ENCODE assay signal across 21 mouse cellular contexts in the genomic region with DNA sequence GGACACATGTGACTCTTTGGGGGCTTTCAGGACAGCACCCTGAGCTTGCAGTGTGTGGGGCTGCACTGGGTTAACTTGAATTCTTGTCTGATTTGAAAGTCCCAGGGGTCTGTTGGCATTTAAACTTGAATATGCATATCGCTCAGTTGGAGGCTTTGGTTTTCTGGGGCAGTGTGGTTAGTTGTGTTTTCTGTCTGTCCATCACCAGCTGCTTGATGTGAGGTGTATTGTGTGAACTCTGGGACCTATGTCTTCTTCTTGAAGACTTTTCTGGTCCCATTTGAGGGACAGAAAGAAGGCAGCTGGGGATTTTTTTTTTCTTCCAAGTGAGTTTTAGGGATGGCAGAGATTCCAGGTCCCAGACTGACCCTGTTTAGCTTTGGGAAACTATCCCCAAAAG. TPM values are rescaled to one million over a fixed set of nuclear protein-coding genes. Genes with fewer than 3 reads are reported as not detected.
DNase-seq lines count a peak whose midpoint lies in the region; ATAC-seq lines count a peak whose summit lies in the region.
"Had no signal": no experiment of that assay in that cellular context is flagged by ENCODE, and none has a peak within 500 bp of the region (broad histone marks: within the 10 kb centered on the region; RNA-seq: fewer than 3 reads in every experiment).

No protein-coding gene starts in this region.

- H3K27me3 ChIP-seq in hindbrain, embryonic 10.5 days (ENCODE audit: insufficient read depth, poor library complexity, severe bottlenecking), result peaks cover 26% of the 10 kb centered on the region
- H3K27me3 ChIP-seq in hindbrain, embryonic 13.5 days, result 0 out of 2 replicates have a peak, but pooled peaks cover 3% of the 10 kb centered on the region
- peaks cover 8% of the 10 kb centered on the region; the same call in 1 of the 2 replicates for H3K27me3 ChIP-seq in limb, embryonic 11.5 days (ENCODE audit: control insufficient read depth, insufficient read depth, low read length)
- H3K27me3 ChIP-seq in limb, embryonic 10.5 days (ENCODE audit: low read depth, poor library complexity, severe bottlenecking), result peaks cover 29% of the 10 kb centered on the region
- H3K27me3 ChIP-seq in midbrain, embryonic 12.5 days, result peaks cover 12% of the 10 kb centered on the region
- no peaks in the 10 kb centered on the region for H3K27me3 ChIP-seq in midbrain, embryonic 13.5 days
- H3K27me3 ChIP-seq: embryonic facial prominence, embryonic 15.5 days had no signal

- H3K4me1 ChIP-seq in hindbrain, embryonic 10.5 days (replicated peaks), result peaks cover 57% of the 10 kb centered on the region
- H3K4me1 ChIP-seq in hindbrain, embryonic 13.5 days (replicated peaks), result peaks cover 29% of the 10 kb centered on the region
- H3K4me1 ChIP-seq in limb, embryonic 11.5 days (ENCODE audit: control insufficient read depth, insufficient read depth, low read length), result no peaks in the 10 kb centered on the region
- H3K4me1 ChIP-seq in limb, embryonic 10.5 days, result peaks cover 21% of the 10 kb centered on the region
- peaks cover 39% of the 10 kb centered on the region for H3K4me1 ChIP-seq in midbrain, embryonic 12.5 days
- peaks cover 38% of the 10 kb centered on the region for H3K4me1 ChIP-seq in midbrain, embryonic 13.5 days (replicated peaks)

- ATAC-seq in hindbrain, embryonic 13.5 days (ENCODE audit: low FRiP score), result no peak
- no peak for ATAC-seq in limb, embryonic 11.5 days (ENCODE audit: insufficient number of reproducible peaks, low FRiP score, low TSS enrichment, low read depth)
- ATAC-seq in midbrain, embryonic 12.5 days (ENCODE audit: low FRiP score, low read depth), result peak; percentile 1; the same call in 1 of the 2 replicates
- no peak for ATAC-seq in midbrain, embryonic 13.5 days
- ATAC-seq: CD4-positive, CD25-positive, alpha-beta regulatory T cell, adult 4 months; forebrain, embryonic 14.5 days had no signal

- no peaks in the 10 kb centered on the region for H3K9me3 ChIP-seq in hindbrain, embryonic 10.5 days
- H3K9me3 ChIP-seq in hindbrain, embryonic 13.5 days, result no peaks in the 10 kb centered on the region
- no peaks in the 10 kb centered on the region for H3K9me3 ChIP-seq in limb, embryonic 11.5 days (ENCODE audit: control insufficient read depth, low read length)
- no peaks in the 10 kb centered on the region for H3K9me3 ChIP-seq in limb, embryonic 10.5 days (replicated peaks)
- H3K9me3 ChIP-seq in midbrain, embryonic 12.5 days, result no peaks in the 10 kb centered on the region
- no peaks in the 10 kb centered on the region for H3K9me3 ChIP-seq in midbrain, embryonic 13.5 days
- H3K9me3 ChIP-seq: embryonic facial prominence, embryonic 12.5 days; embryonic facial prominence, embryonic 15.5 days had no signal

- no peaks in the 10 kb centered on the region for H3K36me3 ChIP-seq in hindbrain, embryonic 10.5 days
- H3K36me3 ChIP-seq in hindbrain, embryonic 13.5 days, result no peaks in the 10 kb centered on the region
- no peaks in the 10 kb centered on the region for H3K36me3 ChIP-seq in limb, embryonic 11.5 days (ENCODE audit: control insufficient read depth, insufficient read depth, low read length)
- no peaks in the 10 kb centered on the region for H3K36me3 ChIP-seq in limb, embryonic 10.5 days
- H3K36me3 ChIP-seq in midbrain, embryonic 12.5 days, result no peaks in the 10 kb centered on the region
- H3K36me3 ChIP-seq in midbrain, embryonic 13.5 days, result no peaks in the 10 kb centered on the region
- H3K36me3 ChIP-seq: embryonic facial prominence, embryonic 12.5 days; embryonic facial prominence, embryonic 15.5 days had no signal

- no peak overlapping the region; the same call in 1 of the 2 replicates for H3K9ac ChIP-seq in hindbrain, embryonic 13.5 days
- no peak overlapping the region for H3K9ac ChIP-seq in limb, embryonic 11.5 days (ENCODE audit: low read length)
- no peak overlapping the region for H3K9ac ChIP-seq in midbrain, embryonic 12.5 days (replicated peaks)
- 0 out of 2 replicates have a peak overlapping the region, but pooled peaks have one; percentile 46 for H3K9ac ChIP-seq in midbrain, embryonic 13.5 days (replicated peaks)
- H3K9ac ChIP-seq: embryonic facial prominence, embryonic 12.5 days; embryonic facial prominence, embryonic 15.5 days had no signal

- WGBS in hindbrain, embryonic 10.5 days, result 43% methylated on average over 1 of the region's 1 CpGs
- WGBS in hindbrain, embryonic 13.5 days, result 41% methylated on average over 1 of the region's 1 CpGs
- WGBS in limb, embryonic 11.5 days, result 70% methylated on average over 1 of the region's 1 CpGs
- WGBS in limb, embryonic 10.5 days, result 71% methylated on average over 1 of the region's 1 CpGs
- WGBS in midbrain, embryonic 12.5 days, result 39% methylated on average over 1 of the region's 1 CpGs
- 44% methylated on average over 1 of the region's 1 CpGs for WGBS in midbrain, embryonic 13.5 days

- no peak overlapping the region for H3K4me2 ChIP-seq in hindbrain, embryonic 13.5 days
- no peak overlapping the region for H3K4me2 ChIP-seq in limb, embryonic 11.5 days (ENCODE audit: low read depth, severe bottlenecking)
- no peak overlapping the region for H3K4me2 ChIP-seq in midbrain, embryonic 12.5 days (replicated peaks)
- no peak overlapping the region for H3K4me2 ChIP-seq in midbrain, embryonic 13.5 days (replicated peaks)
- H3K4me2 ChIP-seq: embryonic facial prominence, embryonic 12.5 days; embryonic facial prominence, embryonic 15.5 days; heart, embryonic 11.5 days had no signal

- no peak overlapping the region for H3K4me3 ChIP-seq in hindbrain, embryonic 10.5 days
- no peak overlapping the region for H3K4me3 ChIP-seq in hindbrain, embryonic 13.5 days
- no peak overlapping the region for H3K4me3 ChIP-seq in limb, embryonic 11.5 days (ENCODE audit: low read depth, low read length)
- H3K4me3 ChIP-seq in limb, embryonic 10.5 days, result no peak overlapping the region
- H3K4me3 ChIP-seq in midbrain, embryonic 12.5 days, result no peak overlapping the region; the same call in 1 of the 2 replicates
- H3K4me3 ChIP-seq in midbrain, embryonic 13.5 days (replicated peaks), result no peak overlapping the region
- H3K4me3 ChIP-seq: embryonic facial prominence, embryonic 12.5 days; embryonic facial prominence, embryonic 15.5 days; heart, adult 2 months had no signal

- no peak for DNase-seq in hindbrain, embryonic 10.5 days (ENCODE audit: low spot score)
- no peak for DNase-seq in limb, embryonic 11.5 days (ENCODE audit: low spot score)
- DNase-seq in limb, embryonic 10.5 days (ENCODE audit: low spot score), result no peak
- DNase-seq in right cerebral cortex, postnatal 36 days (ENCODE audit: low spot score in 2 of 2), result no peak
- DNase-seq in heart, adult 9 months (ENCODE audit: low spot score in 2 of 2), result no peak
- DNase-seq: adrenal gland, adult 2 months; adrenal gland, postnatal 14 days; cerebellum, adult 11 months; cerebellum, adult 2 months; cerebellum, adult 9-11 months; cerebellum, postnatal 25 days; gastrocnemius, postnatal 25 days; heart, adult 2 months had no signal

- H3K27ac ChIP-seq in hindbrain, embryonic 10.5 days, result peak overlapping the region; percentile 80
- no peak overlapping the region for H3K27ac ChIP-seq in hindbrain, embryonic 13.5 days
- H3K27ac ChIP-seq in limb, embryonic 11.5 days (replicated peaks; ENCODE audit: low read depth, low read length), result 0 out of 2 replicates have a peak overlapping the region, but pooled peaks have one; percentile 6
- H3K27ac ChIP-seq in limb, embryonic 10.5 days, result no peak overlapping the region
- H3K27ac ChIP-seq in midbrain, embryonic 12.5 days (replicated peaks), result peak overlapping the region; percentile 92
- H3K27ac ChIP-seq in midbrain, embryonic 13.5 days, result peak overlapping the region; percentile 93
- H3K27ac ChIP-seq: embryonic facial prominence, embryonic 12.5 days; embryonic facial prominence, embryonic 15.5 days; heart, adult 2 months had no signal

RNA-seq across cellular contexts. Expression of gene Mum1, which starts 19.0 kb away (rescaled TPM):
- polyA plus RNA-seq in hindbrain, embryonic 10.5 days (2016; fragmentation: Nextera tagmentation; extraction: Ambion mirVana), result 63.6 and 102 TPM in 2 replicates
- polyA plus RNA-seq in hindbrain, embryonic 13.5 days (2015; fragmentation: Nextera tagmentation; extraction: Ambion mirVana), result 47.3 and 49.9 TPM in 2 replicates
- 84.6 and 87.1 TPM in 2 replicates for polyA plus RNA-seq in limb, embryonic 11.5 days (2014; fragmentation: Nextera tagmentation; extraction: Ambion mirVana)
- polyA plus RNA-seq in limb, embryonic 10.5 days (2016; fragmentation: Nextera tagmentation; extraction: Ambion mirVana), result 122 and 128 TPM in 2 replicates
- polyA plus RNA-seq in midbrain, embryonic 12.5 days (2016; fragmentation: Nextera tagmentation; extraction: Ambion mirVana), result 151 and 195 TPM in 2 replicates
- 91.4 and 98.4 TPM in 2 replicates for polyA plus RNA-seq in midbrain, embryonic 13.5 days (2015; fragmentation: Nextera tagmentation; extraction: Ambion mirVana)

RNA-seq across cellular contexts. Expression of gene Efna2, which starts 27.9 kb away (rescaled TPM):
- 41.3 and 43.7 TPM in 2 replicates for polyA plus RNA-seq in hindbrain, embryonic 10.5 days (2016; fragmentation: Nextera tagmentation; extraction: Ambion mirVana)
- polyA plus RNA-seq in hindbrain, embryonic 13.5 days (2015; fragmentation: Nextera tagmentation; extraction: Ambion mirVana), result 18.8 and 21.4 TPM in 2 replicates
- 51.3 and 54.8 TPM in 2 replicates for polyA plus RNA-seq in limb, embryonic 11.5 days (2014; fragmentation: Nextera tagmentation; extraction: Ambion mirVana)
- 63.1 and 66.8 TPM in 2 replicates for polyA plus RNA-seq in limb, embryonic 10.5 days (2016; fragmentation: Nextera tagmentation; extraction: Ambion mirVana)
- polyA plus RNA-seq in midbrain, embryonic 12.5 days (2016; fragmentation: Nextera tagmentation; extraction: Ambion mirVana), result 114 and 127 TPM in 2 replicates
- polyA plus RNA-seq in midbrain, embryonic 13.5 days (2015; fragmentation: Nextera tagmentation; extraction: Ambion mirVana), result 34.5 and 41.3 TPM in 2 replicates

RNA-seq across cellular contexts. Expression of gene 1600002K03Rik, which starts 34.5 kb away (rescaled TPM):
- polyA plus RNA-seq in hindbrain, embryonic 10.5 days (2016; fragmentation: Nextera tagmentation; extraction: Ambion mirVana), result 12.9 and 14.4 TPM in 2 replicates
- 11.9 and 14.1 TPM in 2 replicates for polyA plus RNA-seq in hindbrain, embryonic 13.5 days (2015; fragmentation: Nextera tagmentation; extraction: Ambion mirVana)
- polyA plus RNA-seq in limb, embryonic 11.5 days (2014; fragmentation: Nextera tagmentation; extraction: Ambion mirVana), result 5.9 and 7.2 TPM in 2 replicates
- polyA plus RNA-seq in limb, embryonic 10.5 days (2016; fragmentation: Nextera tagmentation; extraction: Ambion mirVana), result 8.7 and 13.1 TPM in 2 replicates
- 12.9 and 13.6 TPM in 2 replicates for polyA plus RNA-seq in midbrain, embryonic 12.5 days (2016; fragmentation: Nextera tagmentation; extraction: Ambion mirVana)
- polyA plus RNA-seq in midbrain, embryonic 13.5 days (2015; fragmentation: Nextera tagmentation; extraction: Ambion mirVana), result 11.9 and 14.5 TPM in 2 replicates

RNA-seq across cellular contexts. Expression of gene Cirbp, which starts 41.4 kb away (rescaled TPM):
- polyA plus RNA-seq in hindbrain, embryonic 10.5 days (2016; fragmentation: Nextera tagmentation; extraction: Ambion mirVana), result 95.3 and 153 TPM in 2 replicates
- 364 and 409 TPM in 2 replicates for polyA plus RNA-seq in hindbrain, embryonic 13.5 days (2015; fragmentation: Nextera tagmentation; extraction: Ambion mirVana)
- polyA plus RNA-seq in limb, embryonic 11.5 days (2014; fragmentation: Nextera tagmentation; extraction: Ambion mirVana), result 67.9 and 68.1 TPM in 2 replicates
- polyA plus RNA-seq in limb, embryonic 10.5 days (2016; fragmentation: Nextera tagmentation; extraction: Ambion mirVana), result 90.7 and 129 TPM in 2 replicates
- polyA plus RNA-seq in midbrain, embryonic 12.5 days (2016; fragmentation: Nextera tagmentation; extraction: Ambion mirVana), result 227 and 233 TPM in 2 replicates
- 354 and 412 TPM in 2 replicates for polyA plus RNA-seq in midbrain, embryonic 13.5 days (2015; fragmentation: Nextera tagmentation; extraction: Ambion mirVana)

RNA-seq across cellular contexts. Expression of gene Ndufs7, which starts 41.7 kb away (rescaled TPM):
- polyA plus RNA-seq in hindbrain, embryonic 10.5 days (2016; fragmentation: Nextera tagmentation; extraction: Ambion mirVana), result 303 and 313 TPM in 2 replicates
- polyA plus RNA-seq in hindbrain, embryonic 13.5 days (2015; fragmentation: Nextera tagmentation; extraction: Ambion mirVana), result 253 and 263 TPM in 2 replicates
- 266 and 281 TPM in 2 replicates for polyA plus RNA-seq in limb, embryonic 11.5 days (2014; fragmentation: Nextera tagmentation; extraction: Ambion mirVana)
- polyA plus RNA-seq in limb, embryonic 10.5 days (2016; fragmentation: Nextera tagmentation; extraction: Ambion mirVana), result 311 and 345 TPM in 2 replicates
- polyA plus RNA-seq in midbrain, embryonic 12.5 days (2016; fragmentation: Nextera tagmentation; extraction: Ambion mirVana), result 205 and 213 TPM in 2 replicates
- polyA plus RNA-seq in midbrain, embryonic 13.5 days (2015; fragmentation: Nextera tagmentation; extraction: Ambion mirVana), result 244 and 265 TPM in 2 replicates

Comparison
In these comparisons a context has a peak if more than half of its experiments do, and no peak if none do; other contexts are left out.
1. H3K27ac ChIP-seq: peak in hindbrain, embryonic 10.5 days (single experiment), limb, embryonic 11.5 days (single experiment), midbrain, embryonic 12.5 days (single experiment) and midbrain, embryonic 13.5 days (single experiment); none in hindbrain, embryonic 13.5 days (single experiment) and limb, embryonic 10.5 days (single experiment).